Mouse (Mus musculus): ENCODE measurements around the gene Gpatch8. TPM values are rescaled to one million over a fixed set of nuclear protein-coding genes. Genes with fewer than 3 reads are reported as not detected.
"Not testable (repeated sequence)": the region's sequence is repeated elsewhere in the genome, so short reads cannot be mapped to it uniquely, and the experiment has no call there.

Gene Gpatch8
- polyA plus RNA-seq, 1 experiment from 2014 or later, result 68.7 TPM

DNA sequence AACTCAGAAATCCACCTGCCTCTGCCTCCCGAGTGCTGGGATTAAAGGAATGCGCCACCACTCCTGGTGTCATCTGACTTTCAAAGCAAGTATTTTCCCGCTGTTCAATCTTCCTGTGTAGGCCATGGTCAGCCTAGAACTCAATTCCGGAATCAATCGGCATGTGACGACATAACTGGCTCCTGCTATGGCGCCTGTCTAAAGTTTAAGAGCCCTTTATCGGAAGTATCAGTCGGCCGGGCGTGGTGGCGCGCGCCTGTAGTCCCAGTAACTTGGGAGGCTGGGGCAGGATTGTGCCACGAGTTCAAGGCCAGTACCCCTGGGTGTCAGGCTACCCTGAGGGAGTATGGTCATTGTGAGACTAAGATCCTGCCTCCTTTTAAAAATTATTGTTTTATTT lies 11.5 kb upstream of the Gpatch8 start:
- Histone ChIP-seq H3K4me1 (no peaks in the 10 kb centered on the region), H3K27me3 (no peaks in the 10 kb centered on the region), H3K4me2 (replicated peaks) (no peak overlapping the region), H3K27ac (no peak overlapping the region), H3K4me3 (no peak overlapping the region), H3K36me3 (no peaks in the 10 kb centered on the region), H3K9me3 (no peaks in the 10 kb centered on the region), H3K9ac (no peak overlapping the region)
- no peak for ATAC-seq (ENCODE audit: insufficient number of reproducible peaks, insufficient read depth, low FRiP score, low TSS enrichment)
- WGBS, result 95% methylated on average over 15 of the region's 15 CpGs

DNA sequence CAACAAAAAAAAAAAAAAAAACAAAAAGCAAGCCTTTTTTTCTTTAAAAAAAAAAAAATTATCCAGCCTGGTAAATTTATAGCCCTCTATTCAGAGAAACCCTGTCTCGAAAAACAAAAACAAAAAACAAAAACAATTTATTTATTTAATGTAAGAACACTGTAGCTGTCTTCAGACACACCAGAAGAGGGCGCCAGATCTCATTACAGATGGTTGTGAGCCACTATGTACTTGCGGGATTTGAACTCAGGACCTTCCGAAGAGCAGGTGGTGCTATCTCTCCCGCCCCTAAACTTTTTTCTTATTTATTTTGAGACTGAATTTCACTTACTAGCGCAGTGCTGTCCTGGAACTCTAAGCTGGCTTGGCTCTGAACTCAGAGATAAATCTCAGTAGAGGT lies 11.0 kb upstream of the Gpatch8 start:
- no peaks in the 10 kb centered on the region for H3K27me3 ChIP-seq
- no peak overlapping the region for H3K4me3 ChIP-seq
- H3K4me2 ChIP-seq (replicated peaks), result no peak overlapping the region
- no peaks in the 10 kb centered on the region for H3K36me3 ChIP-seq
- 86% methylated on average over 6 of the region's 6 CpGs for WGBS
- H3K9me3 ChIP-seq, result no peaks in the 10 kb centered on the region
- H3K9ac ChIP-seq, result no peak overlapping the region
- no peaks in the 10 kb centered on the region for H3K4me1 ChIP-seq
- no peak for ATAC-seq (ENCODE audit: insufficient number of reproducible peaks, insufficient read depth, low FRiP score, low TSS enrichment)
- H3K27ac ChIP-seq, result no peak overlapping the region

DNA sequence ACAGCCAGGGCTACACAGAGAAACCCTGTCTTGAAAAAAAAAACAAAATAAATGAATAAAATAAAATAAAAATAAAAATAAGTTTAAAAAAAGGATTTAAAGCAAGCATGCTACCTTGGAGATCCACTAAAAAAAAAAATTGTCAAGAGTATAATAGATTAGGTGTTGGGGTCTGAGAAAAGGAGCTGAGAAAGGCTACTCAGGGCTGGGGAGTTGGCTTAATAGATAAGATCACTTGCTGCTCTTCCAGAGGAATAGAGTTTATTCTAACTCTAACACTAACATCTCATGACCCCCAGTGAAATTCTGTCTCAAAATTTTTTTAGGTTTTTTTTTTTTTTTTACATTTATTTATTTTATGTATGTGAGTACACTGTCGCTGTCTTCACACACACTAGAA lies 10.1 kb upstream of the Gpatch8 start:
- Histone ChIP-seq H3K36me3 (no peaks in the 10 kb centered on the region), H3K9ac (no peak overlapping the region), H3K27me3 (no peaks in the 10 kb centered on the region), H3K4me3 (no peak overlapping the region), H3K27ac (no peak overlapping the region), H3K9me3 (no peaks in the 10 kb centered on the region), H3K4me2 (replicated peaks) (no peak overlapping the region), H3K4me1 (no peaks in the 10 kb centered on the region)
- WGBS, result 97% methylated on average over 1 of the region's 1 CpGs
- ATAC-seq (ENCODE audit: insufficient number of reproducible peaks, insufficient read depth, low FRiP score, low TSS enrichment), result no peak

DNA sequence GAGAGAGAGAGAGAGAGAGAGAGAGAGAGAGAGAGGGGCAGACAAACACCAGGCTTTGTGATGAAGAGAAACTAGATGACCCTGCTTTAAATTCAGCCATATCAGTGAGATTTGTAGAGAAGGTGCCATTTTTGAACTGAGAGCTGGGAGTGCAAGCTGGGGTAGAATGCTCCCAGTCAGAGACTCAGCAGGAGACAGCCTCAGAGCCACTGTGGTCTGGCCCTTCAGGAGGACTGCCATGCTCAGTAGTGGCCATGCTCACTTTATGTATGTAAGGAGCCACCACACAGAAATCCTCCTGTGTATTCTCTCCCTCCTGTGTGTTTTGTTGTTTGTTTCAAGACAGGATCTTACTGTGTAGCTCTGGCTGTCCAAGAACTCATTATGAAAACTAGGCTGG lies 9.5 kb upstream of the Gpatch8 start:
- H3K27me3 ChIP-seq, result no peaks in the 10 kb centered on the region
- H3K4me1 ChIP-seq, result no peaks in the 10 kb centered on the region
- no peak overlapping the region for H3K9ac ChIP-seq
- no peaks in the 10 kb centered on the region for H3K36me3 ChIP-seq
- H3K27ac ChIP-seq, result no peak overlapping the region
- no peaks in the 10 kb centered on the region for H3K9me3 ChIP-seq
- ATAC-seq (ENCODE audit: insufficient number of reproducible peaks, insufficient read depth, low FRiP score, low TSS enrichment), result no peak
- no peak overlapping the region for H3K4me2 ChIP-seq (replicated peaks)
- no peak overlapping the region for H3K4me3 ChIP-seq

DNA sequence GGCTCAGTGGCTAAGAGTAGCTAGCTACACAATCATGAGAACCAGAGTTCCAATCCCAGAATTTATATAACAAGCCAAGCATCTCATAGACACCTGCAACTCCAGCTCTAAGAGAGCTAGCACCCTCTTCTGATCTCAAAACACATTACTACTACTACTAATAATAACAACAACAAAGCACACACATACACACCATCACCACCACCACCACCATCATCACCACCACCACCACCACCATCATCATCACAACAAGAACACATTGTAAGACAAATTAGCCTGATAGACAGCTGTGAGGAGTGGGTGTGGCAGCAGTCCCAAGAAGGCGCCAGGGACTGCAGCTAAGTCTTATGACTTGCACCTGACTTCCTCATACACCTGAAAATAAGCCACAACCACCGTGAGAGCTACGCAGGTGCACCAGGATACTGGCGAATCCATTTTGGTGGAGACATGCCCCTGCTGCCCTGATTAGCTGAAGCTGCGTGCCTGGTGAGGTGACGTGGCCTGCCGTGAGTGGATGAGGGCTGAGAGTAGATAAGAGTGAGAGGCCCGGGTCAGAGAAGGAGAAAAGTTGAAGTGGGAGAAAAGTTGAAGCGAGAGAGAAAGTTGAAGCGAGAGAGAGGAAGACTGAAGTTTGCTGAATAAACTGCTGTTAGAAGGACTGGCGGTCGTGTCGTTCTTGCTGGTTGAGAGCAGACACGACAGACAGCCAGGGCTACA lies 8.9 kb upstream of the Gpatch8 start:
- H3K36me3 ChIP-seq; H3K4me1 ChIP-seq; H3K4me3 ChIP-seq; H3K27ac ChIP-seq; H3K9me3 ChIP-seq; ATAC-seq (ENCODE audit: insufficient number of reproducible peaks, insufficient read depth, low FRiP score, low TSS enrichment); H3K27me3 ChIP-seq; H3K9ac ChIP-seq; H3K4me2 ChIP-seq (replicated peaks): not testable (repeated sequence)
- 82% methylated on average over 14 of the region's 14 CpGs for WGBS

DNA sequence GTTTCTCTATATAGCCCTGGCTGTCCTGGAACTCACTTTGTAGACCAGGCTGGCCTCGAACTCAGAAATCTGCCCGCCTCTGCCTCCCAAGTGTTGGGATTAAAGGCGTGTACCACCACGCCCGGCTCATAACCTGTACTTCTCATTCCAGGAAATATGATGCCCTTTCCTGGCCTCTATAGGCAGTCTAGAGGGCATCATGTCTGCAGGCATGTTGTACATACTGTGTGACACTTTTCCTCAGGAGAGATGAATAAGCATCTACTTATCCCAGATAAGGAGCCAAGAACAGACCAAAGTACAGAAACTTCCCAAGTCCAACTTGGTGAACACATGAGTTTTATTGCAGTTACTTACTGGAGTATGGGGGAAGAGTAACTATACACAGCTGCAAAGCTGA lies 2.5 kb upstream of the Gpatch8 start:
- Histone ChIP-seq H3K27me3 (no peaks in the 10 kb centered on the region), H3K4me1 (peaks cover 15% of the 10 kb centered on the region), H3K4me2 (replicated peaks) (no peak overlapping the region), H3K27ac (no peak overlapping the region), H3K9ac (no peak overlapping the region), H3K9me3 (no peaks in the 10 kb centered on the region), H3K36me3 (no peaks in the 10 kb centered on the region), H3K4me3 (no peak overlapping the region)
- 88% methylated on average over 5 of the region's 5 CpGs for WGBS
- no peak for ATAC-seq (ENCODE audit: insufficient number of reproducible peaks, insufficient read depth, low FRiP score, low TSS enrichment)

DNA sequence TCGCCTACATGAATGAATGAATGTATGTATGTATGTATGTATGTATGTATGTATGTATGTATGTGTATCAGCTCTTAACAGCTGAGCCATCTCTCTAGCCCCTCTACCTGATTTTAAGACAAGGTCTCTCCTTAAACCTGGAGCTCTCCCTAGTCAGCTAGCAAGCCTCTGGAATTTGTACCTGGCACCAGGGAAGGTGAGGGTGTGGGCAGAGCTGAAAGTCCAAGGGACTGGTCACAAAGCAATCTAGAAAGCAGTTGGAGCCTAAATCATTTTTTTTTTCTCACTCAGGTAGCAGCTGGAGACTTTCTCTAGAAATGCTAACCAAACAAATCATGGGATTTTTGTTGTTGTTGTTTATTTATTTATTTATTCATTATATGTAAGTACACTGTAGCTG lies 1.2 kb upstream of the Gpatch8 start:
- Histone ChIP-seq H3K4me3 (no peak overlapping the region), H3K9me3 (no peaks in the 10 kb centered on the region), H3K27ac (no peak overlapping the region), H3K27me3 (no peaks in the 10 kb centered on the region), H3K4me2 (replicated peaks) (no peak overlapping the region), H3K9ac (no peak overlapping the region), H3K36me3 (no peaks in the 10 kb centered on the region), H3K4me1 (peaks cover 17% of the 10 kb centered on the region)
- WGBS, result 80% methylated on average over 1 of the region's 1 CpGs
- no peak for ATAC-seq (ENCODE audit: insufficient number of reproducible peaks, insufficient read depth, low FRiP score, low TSS enrichment)

DNA sequence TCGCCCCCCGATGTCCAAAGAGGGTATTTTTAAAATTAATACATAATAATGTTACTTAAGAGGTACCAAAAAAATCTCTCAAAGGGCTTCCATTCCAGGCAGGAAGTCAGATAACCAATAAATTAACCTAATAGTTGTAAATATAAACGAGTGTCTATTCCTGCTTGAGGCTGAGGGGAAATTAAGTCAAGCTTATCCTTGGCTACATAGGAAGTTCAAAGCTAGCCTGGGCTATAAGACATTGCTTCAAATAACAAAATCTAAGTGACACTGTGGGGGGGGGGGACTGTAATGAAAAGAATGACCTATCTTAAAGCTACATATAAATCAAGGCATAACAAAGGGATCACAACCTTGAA lies 503 bp upstream of the Gpatch8 start:
- ATAC-seq (ENCODE audit: insufficient number of reproducible peaks, insufficient read depth, low FRiP score, low TSS enrichment), result no peak
- no peak overlapping the region for H3K9ac ChIP-seq
- peak overlapping the region; percentile 94; the same call in 1 of the 2 replicates for H3K27ac ChIP-seq
- no peaks in the 10 kb centered on the region for H3K9me3 ChIP-seq
- H3K36me3 ChIP-seq, result no peaks in the 10 kb centered on the region
- peak overlapping the region; percentile 98 for H3K4me3 ChIP-seq
- no peaks in the 10 kb centered on the region for H3K27me3 ChIP-seq
- H3K4me2 ChIP-seq (replicated peaks), result peak overlapping the region; percentile 76
- peaks cover 17% of the 10 kb centered on the region for H3K4me1 ChIP-seq
- 20% methylated on average over 3 of the region's 3 CpGs for WGBS

DNA sequence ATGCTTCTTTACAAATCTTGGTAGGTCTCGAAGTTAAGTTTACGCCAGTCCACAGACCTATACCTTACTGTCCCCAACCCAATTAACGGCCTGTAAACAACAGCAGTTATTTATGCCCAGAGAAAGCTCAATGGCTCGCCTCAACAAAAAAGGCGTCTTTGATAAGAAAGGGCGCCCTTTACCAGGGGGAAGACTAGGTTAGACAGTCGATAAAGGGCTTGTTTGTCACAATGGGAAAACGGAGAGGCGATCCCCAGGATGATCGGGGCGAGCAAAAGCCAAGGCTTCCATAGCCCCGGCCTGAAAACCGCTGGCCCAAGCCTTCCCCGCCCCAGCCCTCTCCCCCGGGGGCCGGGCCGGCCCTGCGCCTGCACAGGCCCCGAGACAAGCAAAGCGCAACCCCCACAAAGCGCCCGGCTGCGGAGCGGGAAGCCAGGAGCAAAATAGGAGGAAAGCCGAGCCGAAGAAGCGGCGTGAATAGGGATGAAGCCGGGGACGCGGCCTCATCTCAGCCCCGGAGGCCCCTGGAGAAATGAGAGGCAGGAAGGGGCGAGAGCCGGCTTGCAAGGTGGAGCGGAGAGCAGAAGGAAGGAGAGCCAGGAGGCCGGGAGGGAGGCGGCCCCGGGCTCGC lies 677 bp downstream of the Gpatch8 start:
- ATAC-seq (ENCODE audit: insufficient number of reproducible peaks, insufficient read depth, low FRiP score, low TSS enrichment), result peak; percentile 17; the same call in 1 of the 2 replicates
- under 1% methylated on average over 39 of the region's 39 CpGs for WGBS
- H3K36me3 ChIP-seq, result no peaks in the 10 kb centered on the region
- H3K9me3 ChIP-seq, result no peaks in the 10 kb centered on the region
- H3K4me2 ChIP-seq (replicated peaks), result peak overlapping the region; percentile 76
- peak overlapping the region; percentile 94 for H3K27ac ChIP-seq
- peaks cover 17% of the 10 kb centered on the region for H3K4me1 ChIP-seq
- H3K4me3 ChIP-seq, result peak overlapping the region; percentile 98
- H3K9ac ChIP-seq, result peak overlapping the region; percentile 98
- H3K27me3 ChIP-seq, result no peaks in the 10 kb centered on the region

DNA sequence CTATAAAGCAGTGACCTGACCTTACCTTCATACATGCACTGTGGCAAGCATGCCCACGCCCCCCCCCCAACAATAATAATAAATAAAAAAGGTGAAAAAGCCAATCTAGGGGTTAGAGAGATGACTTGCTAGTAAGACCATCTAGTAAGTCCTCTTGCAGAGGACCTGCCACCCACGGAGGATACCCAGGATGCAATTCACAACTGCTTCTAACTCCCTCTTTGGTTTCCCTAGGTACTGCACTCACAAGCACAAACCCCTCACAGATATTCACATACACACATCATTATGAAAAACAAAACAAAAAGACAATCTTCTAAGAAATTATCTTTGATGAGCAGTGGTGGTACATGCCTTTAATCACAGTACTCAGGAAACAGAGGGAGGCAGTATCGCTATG lies 4.1 kb downstream of the Gpatch8 start:
- Histone ChIP-seq H3K4me2 (replicated peaks) (no peak overlapping the region), H3K4me1 (peaks cover 17% of the 10 kb centered on the region), H3K9me3 (no peaks in the 10 kb centered on the region), H3K9ac (no peak overlapping the region), H3K4me3 (no peak overlapping the region), H3K36me3 (0 out of 2 replicates have a peak, but pooled peaks cover 6% of the 10 kb centered on the region), H3K27ac (no peak overlapping the region), H3K27me3 (no peaks in the 10 kb centered on the region)
- 87% methylated on average over 3 of the region's 3 CpGs for WGBS
- no peak for ATAC-seq (ENCODE audit: insufficient number of reproducible peaks, insufficient read depth, low FRiP score, low TSS enrichment)

DNA sequence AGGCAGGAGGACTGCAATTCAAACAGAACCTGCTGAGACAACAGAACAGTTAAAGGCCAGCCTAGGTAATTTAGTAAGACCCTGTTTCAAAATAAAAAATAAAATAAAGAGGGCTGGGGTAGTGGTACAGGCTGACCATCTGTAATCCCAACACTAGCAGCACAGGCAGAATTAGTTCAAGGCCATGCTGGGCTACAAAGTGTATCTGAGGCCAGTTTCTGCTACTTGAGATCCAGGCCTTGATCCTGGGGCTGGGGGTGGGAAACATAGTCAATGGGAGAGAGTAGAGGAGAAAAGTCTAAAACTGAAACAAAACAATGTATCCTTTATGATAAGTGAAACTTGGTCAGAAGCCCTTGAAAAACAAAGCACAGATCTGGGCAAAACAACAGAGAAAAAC lies 5.0 kb downstream of the Gpatch8 start:
- H3K27ac ChIP-seq, result no peak overlapping the region
- no peak overlapping the region for H3K4me3 ChIP-seq
- H3K9ac ChIP-seq, result no peak overlapping the region
- no peaks in the 10 kb centered on the region for H3K9me3 ChIP-seq
- H3K4me2 ChIP-seq (replicated peaks), result no peak overlapping the region
- 0 out of 2 replicates have a peak, but pooled peaks cover 6% of the 10 kb centered on the region for H3K36me3 ChIP-seq
- no peaks in the 10 kb centered on the region for H3K27me3 ChIP-seq
- ATAC-seq (ENCODE audit: insufficient number of reproducible peaks, insufficient read depth, low FRiP score, low TSS enrichment), result no peak
- peaks cover 12% of the 10 kb centered on the region for H3K4me1 ChIP-seq

DNA sequence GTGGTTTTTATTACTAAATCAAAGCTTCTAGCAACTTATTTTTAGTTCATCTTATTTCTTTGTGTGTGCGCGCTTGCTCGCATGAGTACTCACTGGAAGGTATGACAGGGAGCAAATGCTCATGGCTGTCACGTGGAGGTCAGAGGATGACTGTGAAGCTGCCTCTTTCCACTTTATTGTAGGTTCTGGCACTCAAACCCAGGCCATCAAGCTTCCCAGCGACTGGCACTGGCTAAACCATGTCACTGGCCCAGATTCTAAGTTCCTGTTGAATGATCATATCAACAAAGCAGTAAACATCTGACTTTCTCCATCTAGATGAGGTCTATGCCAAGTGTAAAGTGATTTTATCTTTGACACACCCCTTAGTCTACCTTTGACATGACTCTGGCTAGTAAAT lies 14.7 kb downstream of the Gpatch8 start:
- no peak overlapping the region for H3K4me2 ChIP-seq (replicated peaks)
- H3K27ac ChIP-seq, result no peak overlapping the region
- no peak overlapping the region for H3K4me3 ChIP-seq
- no peak overlapping the region for H3K9ac ChIP-seq
- ATAC-seq (ENCODE audit: insufficient number of reproducible peaks, insufficient read depth, low FRiP score, low TSS enrichment), result no peak
- 92% methylated on average over 5 of the region's 5 CpGs for WGBS
- peaks cover 4% of the 10 kb centered on the region; the same call in 1 of the 2 replicates for H3K36me3 ChIP-seq
- H3K27me3 ChIP-seq, result no peaks in the 10 kb centered on the region
- peaks cover 7% of the 10 kb centered on the region; the same call in 1 of the 2 replicates for H3K4me1 ChIP-seq
- no peaks in the 10 kb centered on the region for H3K9me3 ChIP-seq

All from embryonic facial prominence, embryonic 12.5 days (tissue).